Mouse (Mus musculus): Measurements from ENCODE around the gene Cacng7. TPM values are rescaled to one million over a fixed set of nuclear protein-coding genes. Genes with fewer than 3 reads are reported as not detected.

The Cacng7 gene
- polyA plus RNA-seq, 1 experiment from 2014 or later: 2.2 TPM

DNA sequence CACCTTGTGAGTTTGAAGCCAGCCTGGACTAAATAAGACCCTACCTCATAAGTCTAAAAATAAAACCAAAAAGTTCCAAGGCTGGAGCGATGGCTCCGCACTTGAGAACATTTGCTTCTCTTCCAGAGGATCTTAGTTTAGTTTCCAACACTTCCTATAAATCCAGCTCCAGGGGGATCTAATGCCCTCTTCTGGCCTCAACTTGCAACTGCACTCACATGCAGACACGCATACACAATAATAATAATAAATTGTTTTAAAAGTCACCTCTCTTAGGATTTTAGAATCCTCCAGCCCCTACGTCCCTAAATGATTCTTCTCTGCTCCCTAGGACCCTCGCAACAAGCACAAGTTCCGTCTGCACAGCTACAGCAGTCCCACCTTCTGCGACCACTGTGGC is 22.5 kb upstream of the Cacng7 start:
- Histone ChIP-seq H3K9me3 (ENCODE audit: control insufficient read depth, low read length) (peaks cover 5% of the 10 kb centered on the region; the same call in 1 of the 2 replicates), H3K36me3 (ENCODE audit: control insufficient read depth, insufficient read depth, low read length) (no peaks in the 10 kb centered on the region), H3K4me1 (ENCODE audit: control insufficient read depth, insufficient read depth, low read length) (no peaks in the 10 kb centered on the region), H3K4me3 (ENCODE audit: low read length) (no peak overlapping the region), H3K27me3 (ENCODE audit: control insufficient read depth, insufficient read depth, low read length) (peaks cover 3% of the 10 kb centered on the region), H3K9ac (ENCODE audit: low read depth, low read length) (no peak overlapping the region), H3K27ac (ENCODE audit: low read depth, low read length) (no peak overlapping the region), H3K4me2 (replicated peaks; ENCODE audit: low read depth, low read length) (no peak overlapping the region)
- 96% methylated on average over 7 of the region's 7 CpGs for WGBS
- no peak for ATAC-seq (ENCODE audit: low FRiP score, low TSS enrichment)

GRCm38 (mm10) chr7:3313571-3313970 is 19.2 kb upstream of the Cacng7 start:
- Histone ChIP-seq H3K27me3 (ENCODE audit: control insufficient read depth, insufficient read depth, low read length) (no peaks in the 10 kb centered on the region), H3K27ac (ENCODE audit: low read depth, low read length) (no peak overlapping the region), H3K4me1 (ENCODE audit: control insufficient read depth, insufficient read depth, low read length) (no peaks in the 10 kb centered on the region; the same call in 1 of the 2 replicates), H3K9ac (ENCODE audit: low read depth, low read length) (no peak overlapping the region), H3K36me3 (ENCODE audit: control insufficient read depth, insufficient read depth, low read length) (no peaks in the 10 kb centered on the region), H3K4me3 (ENCODE audit: low read length) (no peak overlapping the region), H3K4me2 (replicated peaks; ENCODE audit: low read depth, low read length) (no peak overlapping the region), H3K9me3 (ENCODE audit: control insufficient read depth, low read length) (peaks cover 5% of the 10 kb centered on the region; the same call in 1 of the 2 replicates)
- 79% methylated on average over 8 of the region's 8 CpGs for WGBS
- ATAC-seq (ENCODE audit: low FRiP score, low TSS enrichment): peak; percentile 16; the same call in 1 of the 2 replicates

DNA sequence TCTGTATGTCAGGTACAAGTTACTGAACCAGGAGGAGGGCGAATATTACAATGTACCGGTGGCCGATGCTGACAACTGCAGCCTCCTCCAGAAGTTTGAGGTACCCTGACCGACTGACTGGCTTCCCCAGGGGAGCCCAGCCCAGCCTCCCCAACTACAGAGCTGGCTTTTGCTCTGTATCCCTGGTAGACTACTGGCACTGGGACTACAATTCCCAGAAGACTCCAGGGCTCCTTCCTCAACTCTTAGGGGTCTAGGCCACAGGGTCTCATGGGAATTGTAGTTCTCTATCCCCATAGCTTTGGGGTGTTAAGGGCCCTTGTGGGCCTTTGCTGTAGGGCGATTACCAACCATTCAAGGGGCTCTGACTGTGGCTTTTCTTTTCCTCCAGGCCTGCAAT is 18.6 kb upstream of the Cacng7 start:
- ATAC-seq (ENCODE audit: low FRiP score, low TSS enrichment): peak; percentile 62; the same call in 1 of the 2 replicates
- Histone ChIP-seq H3K4me1 (ENCODE audit: control insufficient read depth, insufficient read depth, low read length) (no peaks in the 10 kb centered on the region; the same call in 1 of the 2 replicates), H3K4me3 (ENCODE audit: low read length) (no peak overlapping the region), H3K9me3 (ENCODE audit: control insufficient read depth, low read length) (peaks cover 5% of the 10 kb centered on the region; the same call in 1 of the 2 replicates), H3K27ac (ENCODE audit: low read depth, low read length) (no peak overlapping the region), H3K9ac (ENCODE audit: low read depth, low read length) (no peak overlapping the region), H3K4me2 (replicated peaks; ENCODE audit: low read depth, low read length) (no peak overlapping the region), H3K27me3 (ENCODE audit: control insufficient read depth, insufficient read depth, low read length) (no peaks in the 10 kb centered on the region), H3K36me3 (ENCODE audit: control insufficient read depth, insufficient read depth, low read length) (no peaks in the 10 kb centered on the region)
- WGBS: 63% methylated on average over 5 of the region's 5 CpGs

DNA sequence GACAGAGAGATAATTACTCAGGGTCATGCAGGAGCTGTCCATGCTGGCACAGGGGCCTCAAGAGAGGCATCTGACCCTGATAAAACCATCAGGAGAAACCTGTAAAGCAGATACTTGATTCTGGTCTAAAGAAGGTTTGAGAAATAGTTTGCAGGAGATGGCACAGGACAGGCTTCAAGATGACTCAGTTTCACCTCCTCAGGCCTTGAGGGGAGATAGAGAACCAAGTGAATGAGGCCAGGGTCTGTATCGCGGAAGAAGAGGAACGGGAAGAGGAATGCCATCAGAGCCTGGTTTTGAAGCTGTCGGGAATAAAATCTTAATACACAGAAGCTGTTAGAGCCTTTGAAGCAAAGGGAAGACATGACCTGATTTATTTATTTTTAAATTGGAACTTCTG is 15.1 kb upstream of the Cacng7 start:
- Histone ChIP-seq H3K27me3 (ENCODE audit: control insufficient read depth, insufficient read depth, low read length) (no peaks in the 10 kb centered on the region), H3K9me3 (ENCODE audit: control insufficient read depth, low read length) (no peaks in the 10 kb centered on the region), H3K4me1 (ENCODE audit: control insufficient read depth, insufficient read depth, low read length) (no peaks in the 10 kb centered on the region; the same call in 1 of the 2 replicates), H3K27ac (ENCODE audit: low read depth, low read length) (no peak overlapping the region), H3K4me2 (replicated peaks; ENCODE audit: low read depth, low read length) (no peak overlapping the region), H3K4me3 (ENCODE audit: low read length) (no peak overlapping the region), H3K9ac (ENCODE audit: low read depth, low read length) (no peak overlapping the region), H3K36me3 (ENCODE audit: control insufficient read depth, insufficient read depth, low read length) (no peaks in the 10 kb centered on the region)
- WGBS: 33% methylated on average over 4 of the region's 4 CpGs
- no peak for ATAC-seq (ENCODE audit: low FRiP score, low TSS enrichment)

- no peaks in the 10 kb centered on the region for H3K9me3 ChIP-seq (ENCODE audit: control insufficient read depth, low read length)
- no peaks in the 10 kb centered on the region; the same call in 1 of the 2 replicates for H3K4me1 ChIP-seq (ENCODE audit: control insufficient read depth, insufficient read depth, low read length)
- H3K4me2 ChIP-seq (replicated peaks; ENCODE audit: low read depth, low read length): no peak overlapping the region
- H3K9ac ChIP-seq (ENCODE audit: low read depth, low read length): no peak overlapping the region
- no peaks in the 10 kb centered on the region for H3K27me3 ChIP-seq (ENCODE audit: control insufficient read depth, insufficient read depth, low read length)
- no peak for ATAC-seq (ENCODE audit: low FRiP score, low TSS enrichment)
- no peak overlapping the region for H3K27ac ChIP-seq (ENCODE audit: low read depth, low read length)
- 65% methylated on average over 3 of the region's 3 CpGs for WGBS
- H3K4me3 ChIP-seq (ENCODE audit: low read length): no peak overlapping the region
- no peaks in the 10 kb centered on the region for H3K36me3 ChIP-seq (ENCODE audit: control insufficient read depth, insufficient read depth, low read length)
Measured at GRCm38 (mm10) chr7:3320856-3321255, 11.9 kb upstream of the Cacng7 start.

DNA sequence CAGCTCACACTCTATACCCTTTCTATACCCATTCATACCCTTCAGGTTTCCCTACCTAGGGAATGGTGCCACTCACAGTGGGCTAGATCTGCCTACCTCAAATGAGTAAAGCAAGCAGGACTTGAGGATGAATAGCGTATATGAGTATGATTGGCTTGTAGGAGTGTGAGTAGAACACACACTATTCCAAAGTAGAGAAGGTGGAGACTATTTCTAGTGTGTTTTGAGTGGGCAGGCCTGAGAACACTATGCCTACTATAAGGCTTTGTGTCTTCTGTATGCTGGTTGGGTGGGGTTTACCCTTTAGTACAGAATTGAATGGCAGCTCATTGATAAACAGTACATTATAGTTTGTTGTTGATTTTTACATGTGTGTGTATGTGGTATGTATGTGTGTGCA is 8.9 kb upstream of the Cacng7 start:
- H3K9me3 ChIP-seq (ENCODE audit: control insufficient read depth, low read length): no peaks in the 10 kb centered on the region
- no peaks in the 10 kb centered on the region for H3K27me3 ChIP-seq (ENCODE audit: control insufficient read depth, insufficient read depth, low read length)
- no peaks in the 10 kb centered on the region for H3K36me3 ChIP-seq (ENCODE audit: control insufficient read depth, insufficient read depth, low read length)
- H3K4me2 ChIP-seq (replicated peaks; ENCODE audit: low read depth, low read length): no peak overlapping the region
- H3K27ac ChIP-seq (ENCODE audit: low read depth, low read length): no peak overlapping the region
- H3K4me3 ChIP-seq (ENCODE audit: low read length): no peak overlapping the region
- WGBS: 73% methylated on average over 1 of the region's 1 CpGs
- ATAC-seq (ENCODE audit: low FRiP score, low TSS enrichment): no peak
- H3K9ac ChIP-seq (ENCODE audit: low read depth, low read length): no peak overlapping the region
- no peaks in the 10 kb centered on the region for H3K4me1 ChIP-seq (ENCODE audit: control insufficient read depth, insufficient read depth, low read length)

GRCm38 (mm10) chr7:3327961-3328360 is 4.8 kb upstream of the Cacng7 start:
- Histone ChIP-seq H3K4me2 (replicated peaks; ENCODE audit: low read depth, low read length) (no peak overlapping the region), H3K36me3 (ENCODE audit: control insufficient read depth, insufficient read depth, low read length) (no peaks in the 10 kb centered on the region), H3K4me3 (ENCODE audit: low read length) (no peak overlapping the region), H3K27me3 (ENCODE audit: control insufficient read depth, insufficient read depth, low read length) (no peaks in the 10 kb centered on the region), H3K4me1 (ENCODE audit: control insufficient read depth, insufficient read depth, low read length) (peaks cover 4% of the 10 kb centered on the region; the same call in 1 of the 2 replicates), H3K27ac (ENCODE audit: low read depth, low read length) (no peak overlapping the region), H3K9ac (ENCODE audit: low read depth, low read length) (no peak overlapping the region), H3K9me3 (ENCODE audit: control insufficient read depth, low read length) (no peaks in the 10 kb centered on the region)
- 81% methylated on average over 4 of the region's 4 CpGs for WGBS
- no peak for ATAC-seq (ENCODE audit: low FRiP score, low TSS enrichment)

DNA sequence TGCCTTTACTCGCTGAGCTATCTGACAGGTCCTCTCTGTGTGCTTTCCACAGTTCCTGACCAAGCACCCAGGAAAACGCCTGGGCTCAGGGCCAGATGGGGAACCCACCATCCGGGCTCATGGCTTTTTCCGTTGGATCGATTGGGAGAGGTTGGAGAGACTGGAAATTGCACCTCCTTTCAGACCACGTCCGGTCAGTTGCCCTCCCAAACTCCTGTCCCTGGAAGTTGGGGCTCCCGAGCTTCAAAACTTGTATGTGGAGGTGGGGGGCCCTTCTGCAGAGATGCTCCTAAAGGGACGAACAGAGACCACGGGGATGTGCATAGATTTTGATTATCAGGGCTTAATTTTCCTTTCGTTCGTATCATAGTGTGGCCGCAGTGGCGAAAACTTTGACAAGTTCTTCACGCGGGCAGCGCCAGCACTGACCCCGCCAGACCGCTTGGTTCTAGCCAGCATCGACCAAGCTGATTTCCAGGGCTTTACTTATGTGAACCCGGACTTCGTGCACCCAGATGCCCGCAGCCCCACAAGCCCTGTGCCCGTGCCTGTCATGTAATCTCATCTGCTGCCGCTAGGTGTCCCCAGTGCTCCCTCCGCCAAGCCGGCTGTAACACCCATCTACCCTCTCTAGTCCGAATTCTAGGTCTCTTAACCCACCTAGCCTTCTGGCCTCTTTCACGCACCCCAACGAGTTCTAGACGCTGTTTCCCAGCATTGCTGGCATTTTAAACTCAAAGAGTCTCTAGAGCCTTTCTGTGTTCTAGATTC is 2.8 kb upstream of the Cacng7 start:
- peak; percentile 30; the same call in 1 of the 2 replicates for ATAC-seq (ENCODE audit: low FRiP score, low TSS enrichment)
- peak overlapping the region; percentile 9 for H3K4me2 ChIP-seq (replicated peaks; ENCODE audit: low read depth, low read length)
- H3K4me1 ChIP-seq (ENCODE audit: control insufficient read depth, insufficient read depth, low read length): peaks cover 10% of the 10 kb centered on the region; the same call in 1 of the 2 replicates
- H3K9me3 ChIP-seq (ENCODE audit: control insufficient read depth, low read length): no peaks in the 10 kb centered on the region
- no peaks in the 10 kb centered on the region for H3K36me3 ChIP-seq (ENCODE audit: control insufficient read depth, insufficient read depth, low read length)
- no peak overlapping the region for H3K9ac ChIP-seq (ENCODE audit: low read depth, low read length)
- H3K27me3 ChIP-seq (ENCODE audit: control insufficient read depth, insufficient read depth, low read length): no peaks in the 10 kb centered on the region
- no peak overlapping the region for H3K4me3 ChIP-seq (ENCODE audit: low read length)
- 22% methylated on average over 31 of the region's 31 CpGs for WGBS
- no peak overlapping the region for H3K27ac ChIP-seq (ENCODE audit: low read depth, low read length)

GRCm38 (mm10) chr7:3331171-3331570 is 1.6 kb upstream of the Cacng7 start:
- peak overlapping the region; percentile 58 for H3K4me2 ChIP-seq (replicated peaks; ENCODE audit: low read depth, low read length)
- 48% methylated on average over 6 of the region's 6 CpGs for WGBS
- ATAC-seq (ENCODE audit: low FRiP score, low TSS enrichment): no peak; the same call in 1 of the 2 replicates

More at GRCm38 (mm10) chr7:3331171-3331570, 1.6 kb upstream of the Cacng7 start:
- Histone ChIP-seq H3K4me1 (ENCODE audit: control insufficient read depth, insufficient read depth, low read length) (peaks cover 10% of the 10 kb centered on the region; the same call in 1 of the 2 replicates), H3K4me3 (ENCODE audit: low read length) (peak overlapping the region; percentile 60), H3K27me3 (ENCODE audit: control insufficient read depth, insufficient read depth, low read length) (no peaks in the 10 kb centered on the region), H3K36me3 (ENCODE audit: control insufficient read depth, insufficient read depth, low read length) (no peaks in the 10 kb centered on the region), H3K27ac (ENCODE audit: low read depth, low read length) (no peak overlapping the region), H3K9me3 (ENCODE audit: control insufficient read depth, low read length) (no peaks in the 10 kb centered on the region), H3K9ac (ENCODE audit: low read depth, low read length) (no peak overlapping the region)
